Mouse (Mus musculus) heart, adult 18-20 months (tissue): ENCODE measurements around the gene Syne3. TPM values are rescaled to one million over a fixed set of nuclear protein-coding genes. Genes with fewer than 3 reads are reported as not detected.

ENCODE experiments used
- DNase-seq, 2 experiments: peaks; one replicate each; pipeline ENCODE4 v3.0.0; 2021 to 2022; ENCODE audit warnings: mixed read lengths in 1 of 2
- total RNA-seq, 2 experiments: library from RNA; stranded (reverse); gene quantifications; 2 replicates each; pipeline ENCODE4 v1.2.3; 2021

The Syne3 gene
- total RNA-seq, 2 experiments from 2014 or later, result 7.9 to 8.3 TPM

DNA sequence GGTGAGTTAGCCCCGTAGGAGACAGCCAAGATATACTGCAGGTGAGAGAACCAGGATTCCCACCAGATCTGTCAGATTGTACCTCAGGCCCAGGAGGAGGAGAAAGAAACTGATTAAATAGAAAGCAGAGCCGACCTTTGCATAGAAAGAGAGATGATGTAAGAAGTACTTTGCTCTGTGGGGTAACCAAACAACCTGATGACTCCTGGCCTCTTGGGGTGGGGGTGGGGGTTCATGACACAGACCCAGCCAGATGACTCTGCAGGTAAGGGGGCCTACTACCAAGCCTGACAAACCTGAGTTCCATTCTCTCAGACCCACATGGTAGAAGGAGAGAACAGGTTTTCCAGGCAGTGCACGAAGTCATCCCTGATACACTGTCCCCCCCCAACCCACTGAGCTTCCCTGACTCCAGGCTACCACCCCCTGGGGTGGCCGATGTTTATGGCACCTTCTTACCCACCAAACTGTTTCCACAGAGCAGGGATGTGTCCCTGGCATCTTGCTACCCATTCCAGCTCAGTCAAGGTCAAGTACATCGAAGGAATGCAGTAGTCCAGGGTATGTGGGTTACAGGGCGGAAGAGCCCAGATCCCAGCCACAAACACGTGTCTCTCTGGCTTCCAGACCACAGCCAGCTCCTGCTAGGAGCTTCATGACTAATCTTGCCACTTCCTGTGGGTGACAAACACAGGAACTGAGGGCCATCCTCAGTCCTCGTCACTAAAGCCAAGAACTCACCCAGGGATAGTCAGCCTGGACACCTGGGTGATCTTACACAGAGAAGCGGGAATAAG lies 8.9 kb downstream of the Syne3 start:
- peak in 1 of 2 experiments; percentile 61 for DNase-seq

DNA sequence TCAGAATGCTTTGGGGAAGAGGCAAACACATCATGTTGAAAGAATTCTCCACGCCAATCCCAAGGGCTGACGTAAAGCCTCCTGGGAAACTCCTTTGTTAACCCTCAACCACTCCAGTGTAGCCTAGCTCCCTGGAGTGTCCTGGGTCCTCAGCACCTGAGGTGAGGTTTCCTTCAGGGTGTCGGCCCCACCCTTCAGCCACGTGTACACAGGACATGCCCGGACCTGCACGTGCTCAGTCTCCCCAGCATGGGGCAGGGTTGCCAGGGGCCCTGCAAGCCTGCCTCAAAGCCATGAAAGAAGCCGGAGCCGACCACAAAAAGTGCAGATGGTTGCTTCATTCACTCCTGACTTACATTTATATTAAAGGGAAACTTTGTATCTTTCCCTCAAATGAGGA lies 10.4 kb downstream of the Syne3 start:
- no peak for DNase-seq

DNA sequence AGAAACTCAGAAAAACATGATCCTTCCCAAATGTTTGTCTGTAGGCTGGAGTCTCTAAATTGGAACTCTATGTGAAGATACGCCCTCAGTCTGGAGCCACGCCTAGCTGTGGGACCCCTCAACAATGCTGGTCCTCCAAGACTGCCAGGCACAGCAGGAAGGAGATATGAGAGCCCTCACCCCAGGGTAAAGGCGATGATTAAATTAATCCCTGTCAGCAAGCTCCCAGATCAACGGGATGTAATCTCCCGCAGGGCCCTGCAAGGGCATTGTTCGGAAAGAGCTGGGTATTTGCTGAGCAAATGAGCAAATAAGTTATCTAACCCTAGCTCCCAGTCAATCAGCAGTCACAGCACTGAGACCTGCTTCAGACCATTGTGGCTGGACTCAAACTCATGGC lies 11.1 kb downstream of the Syne3 start:
- no peak for DNase-seq

DNA sequence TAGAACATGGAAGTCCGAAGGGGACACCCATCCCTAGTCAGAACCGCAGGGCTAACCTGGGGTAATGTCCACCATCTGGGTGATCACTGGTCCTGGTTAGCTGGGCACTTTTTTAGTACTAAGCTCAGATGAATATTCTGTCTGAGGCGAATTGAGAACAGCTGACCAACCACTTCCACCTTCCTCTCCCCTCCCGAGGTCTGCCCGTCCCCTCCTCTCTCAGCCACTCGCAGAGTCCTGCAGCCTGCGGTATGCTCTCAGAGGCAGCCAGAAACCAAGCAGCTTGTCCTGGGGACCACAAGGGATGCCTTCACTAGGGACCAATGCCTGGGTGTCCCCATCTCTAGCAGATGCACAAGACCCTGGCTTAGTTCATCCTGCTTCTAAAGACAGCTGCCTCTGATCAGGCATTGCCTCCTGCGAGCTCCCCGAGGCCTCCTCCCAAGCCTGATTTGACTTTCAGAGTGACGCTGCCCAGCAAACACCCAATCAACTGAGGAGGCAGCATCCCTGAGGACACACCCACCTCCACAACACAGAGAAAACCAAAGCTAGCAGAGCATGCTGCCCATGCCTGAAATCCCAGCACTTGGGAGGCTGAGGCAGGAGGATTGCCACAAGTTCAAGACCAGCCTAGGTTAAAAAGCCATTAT lies 11.8 kb downstream of the Syne3 start:
- no peak for DNase-seq

DNA sequence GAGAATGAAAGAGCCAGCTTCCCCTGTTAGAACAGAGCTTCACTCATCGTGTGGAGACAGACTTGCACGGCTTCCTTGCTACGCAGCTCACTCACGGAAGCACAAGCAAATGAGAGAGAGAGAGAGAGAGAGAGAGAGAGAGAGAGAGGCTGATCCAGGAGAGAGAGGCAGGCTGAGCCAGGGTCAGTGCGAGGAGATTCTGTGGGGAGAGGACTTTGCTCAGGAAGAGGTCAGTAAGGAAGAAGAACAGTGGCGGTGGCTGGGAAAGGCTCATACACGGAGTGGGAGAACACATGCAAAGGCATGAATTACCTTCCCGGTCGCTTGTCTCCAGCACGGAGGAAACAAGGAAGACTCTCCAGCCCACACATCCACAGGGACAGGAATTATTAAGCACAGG lies 12.4 kb downstream of the Syne3 start:
- DNase-seq, result no peak

DNA sequence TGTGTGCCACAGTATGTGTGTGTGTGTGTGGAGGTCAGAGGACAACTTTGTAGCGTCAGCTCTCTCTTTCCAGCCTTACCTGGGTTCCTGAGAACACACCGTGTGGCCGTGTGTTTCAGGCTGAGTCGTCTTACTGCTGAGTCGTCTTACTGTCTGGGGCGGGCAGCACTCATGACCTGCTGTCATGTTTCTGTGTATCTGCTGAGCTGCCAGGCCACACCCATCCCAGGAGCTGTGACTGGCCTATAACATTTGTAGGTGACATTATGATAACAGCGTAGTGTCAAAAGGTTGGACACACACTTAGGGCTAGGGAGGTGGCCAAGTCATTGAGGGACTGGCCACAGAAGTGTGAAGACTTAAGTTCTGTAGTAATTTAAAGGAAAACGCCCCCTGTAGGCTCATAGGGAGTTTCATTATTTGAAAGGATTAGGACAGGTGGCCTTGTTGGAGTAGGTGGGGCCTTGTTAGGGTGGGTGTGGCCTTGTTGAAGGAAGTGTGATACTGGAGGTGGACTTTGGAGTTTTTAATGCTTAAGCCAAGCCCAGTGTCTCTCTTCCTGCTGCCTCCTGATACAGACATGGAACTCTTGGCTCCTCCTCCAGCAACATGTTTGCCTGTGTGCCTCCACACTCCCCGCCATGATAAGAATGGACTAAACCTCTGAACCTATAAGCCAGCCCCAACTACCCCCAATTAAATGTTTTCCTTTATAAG lies 13.4 kb downstream of the Syne3 start:
- DNase-seq, result no peak

DNA sequence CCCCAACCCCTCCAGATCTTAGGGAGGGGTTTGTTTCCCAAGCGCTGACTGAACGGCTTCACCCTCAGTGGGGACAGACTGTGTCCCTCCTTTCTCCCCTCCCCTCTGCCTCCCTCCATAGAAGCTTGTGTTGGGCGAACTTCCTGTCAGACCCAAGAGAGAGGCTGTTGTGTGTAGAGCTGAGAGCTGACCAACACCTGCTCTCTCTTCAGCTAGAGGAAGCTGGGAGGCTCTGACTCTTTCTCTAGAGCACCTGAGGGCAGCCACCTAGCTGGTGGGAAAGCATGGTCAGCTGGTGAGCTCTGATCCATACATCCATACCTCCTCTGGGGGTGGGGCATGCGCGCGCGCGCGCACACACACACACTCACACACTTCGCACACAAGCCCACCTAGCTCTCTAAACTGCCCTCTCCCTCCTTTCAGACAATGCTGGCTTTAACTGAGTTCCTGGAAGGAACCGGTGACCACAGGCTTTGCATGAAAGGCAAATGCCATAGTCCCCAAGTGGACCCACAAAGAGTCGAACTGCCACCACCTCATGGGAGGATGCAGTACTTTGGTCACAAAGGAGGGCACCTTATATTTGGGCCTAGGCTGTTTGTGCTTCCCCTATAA lies 14.2 kb downstream of the Syne3 start:
- no peak for DNase-seq

DNA sequence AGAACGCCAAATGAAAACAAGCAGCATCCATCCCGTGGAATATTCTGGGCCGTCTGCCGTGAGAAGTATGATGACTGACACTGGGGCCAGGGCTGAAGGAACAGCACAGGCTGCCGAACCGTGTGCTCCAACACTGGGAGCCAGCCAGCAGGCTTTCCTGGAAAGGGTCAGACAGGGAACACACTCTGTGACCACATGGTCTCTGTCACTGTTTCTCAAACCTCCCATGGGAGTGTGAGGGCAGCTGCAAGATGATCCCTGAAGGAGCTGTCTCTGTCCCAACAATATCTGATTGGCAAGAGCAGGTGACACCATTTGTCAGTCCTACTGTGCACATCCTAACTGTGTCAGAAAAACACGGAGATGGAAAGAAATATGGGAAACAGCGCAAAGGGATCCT lies 16.8 kb downstream of the Syne3 start:
- DNase-seq, result peak; percentile 80 to 83

DNA sequence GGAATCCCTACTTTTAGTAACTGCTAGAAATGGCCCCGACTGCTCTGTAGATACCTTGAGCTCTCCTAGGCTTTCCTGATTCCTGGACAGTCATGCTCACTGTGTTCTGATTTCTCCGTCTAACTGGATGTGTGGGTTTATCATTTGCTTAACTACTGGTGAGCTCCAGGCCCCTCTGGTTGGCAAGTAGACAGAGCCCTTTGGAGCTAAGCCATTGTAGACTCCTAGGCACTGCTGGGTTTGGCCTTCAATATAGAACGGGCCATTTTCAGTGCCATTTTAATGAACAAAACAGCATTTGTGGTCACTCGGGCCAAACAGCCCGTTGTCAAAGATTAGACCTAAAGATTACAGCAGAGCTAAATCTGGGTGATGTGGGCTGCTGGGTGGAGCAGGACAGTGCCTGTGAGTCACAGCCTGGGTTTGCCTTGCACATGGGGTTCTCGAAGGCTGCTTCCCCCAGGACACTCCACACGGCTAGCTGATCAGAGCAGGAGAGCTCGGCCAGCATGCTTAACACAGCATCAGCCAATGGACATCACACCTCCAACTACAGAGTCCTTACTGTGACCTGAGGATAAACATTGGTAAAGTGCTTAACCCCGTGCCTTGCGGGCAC lies 17.4 kb downstream of the Syne3 start:
- peak; percentile 43 to 60 for DNase-seq

DNA sequence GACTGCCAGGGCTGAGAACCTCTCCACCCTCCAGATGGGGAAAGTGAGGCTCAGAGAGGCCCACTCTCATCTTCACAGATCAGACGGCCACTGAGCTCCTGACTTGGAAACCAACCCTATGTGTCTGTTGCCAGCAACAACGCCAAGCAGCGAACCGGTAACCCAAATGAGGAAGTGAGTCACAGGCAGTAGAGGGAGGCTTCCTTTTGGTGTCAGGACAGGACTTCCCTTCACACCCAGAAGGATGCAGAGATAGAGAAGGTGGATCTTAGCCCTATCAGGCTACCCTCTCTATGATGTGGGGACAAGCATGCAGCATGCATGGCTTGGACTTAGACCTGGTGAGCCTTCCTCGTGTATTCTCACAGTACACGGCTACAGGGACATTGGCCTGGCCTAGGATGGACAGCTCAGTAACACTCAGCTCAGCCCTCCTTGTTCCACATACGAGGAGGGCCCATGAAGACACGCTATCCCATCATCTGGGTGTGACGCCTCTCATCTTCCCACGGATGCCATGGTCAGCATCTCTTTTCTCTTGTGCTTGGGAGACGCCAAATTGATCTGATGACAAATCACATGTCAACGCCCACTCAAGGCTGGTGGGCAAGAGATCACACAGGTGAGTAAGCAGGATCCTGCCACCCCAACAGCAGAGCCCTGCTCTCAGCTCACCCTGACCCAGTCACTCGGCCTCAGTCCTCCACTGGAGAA lies 18.7 kb downstream of the Syne3 start:
- DNase-seq, result peak in 1 of 2 experiments; percentile 82

DNA sequence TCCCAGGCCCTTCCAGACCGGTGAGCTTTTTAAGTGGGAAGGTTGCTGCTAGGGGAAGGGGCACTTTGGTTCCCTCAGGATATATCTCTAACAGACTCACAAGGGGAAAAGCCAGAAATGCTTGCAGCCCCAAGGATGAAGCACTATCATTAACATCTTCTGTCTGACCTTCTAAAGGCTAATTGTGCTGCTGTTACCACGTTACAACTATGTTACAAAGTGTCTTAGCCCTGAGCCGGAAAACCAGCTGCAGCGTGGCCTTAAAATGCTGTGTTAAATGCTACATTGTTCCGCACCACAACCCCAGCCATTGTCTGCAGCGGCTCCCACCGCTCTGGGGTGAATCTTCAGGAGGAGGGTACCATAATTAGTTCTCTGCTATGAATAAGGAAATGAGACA lies 21.7 kb downstream of the Syne3 start:
- DNase-seq, result no peak

DNA sequence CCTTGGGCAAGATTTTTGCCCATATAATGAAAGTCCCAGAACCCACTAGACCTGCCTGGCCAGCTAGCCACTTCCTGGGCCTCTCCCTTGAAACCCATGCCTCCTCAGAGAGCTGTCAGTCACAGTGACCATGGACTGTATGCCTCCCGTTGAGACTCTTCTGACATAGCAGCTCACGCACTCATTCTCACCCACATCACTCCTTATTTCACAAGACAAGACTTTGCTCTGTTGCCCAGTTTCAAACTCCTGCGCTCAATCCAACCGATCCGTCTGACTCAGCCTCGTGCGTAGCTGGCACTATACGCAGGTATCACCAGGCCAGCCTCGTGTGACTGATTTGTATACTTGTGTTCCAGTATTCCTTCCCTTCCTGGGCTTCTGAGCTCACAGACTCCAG lies 22.8 kb downstream of the Syne3 start:
- no peak for DNase-seq

DNA sequence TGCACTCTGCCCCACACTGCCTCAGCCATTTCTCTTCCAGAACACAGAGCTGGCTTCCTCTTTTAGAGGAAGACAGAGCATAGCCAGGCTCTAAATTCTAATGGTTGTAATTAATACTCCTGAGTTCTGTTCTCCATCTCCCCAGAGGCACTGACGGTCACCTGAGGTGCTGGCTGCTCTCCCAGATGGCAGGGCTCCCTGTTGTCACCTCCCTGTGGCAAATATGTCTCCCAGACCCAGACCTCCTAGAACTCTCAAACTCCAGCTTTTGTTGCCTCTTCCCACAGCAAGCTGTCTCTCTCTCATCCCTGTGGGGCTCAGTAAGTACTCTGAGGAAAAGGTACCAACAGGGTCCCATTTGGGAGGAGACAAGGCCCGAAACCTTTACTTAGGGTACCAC lies 23.6 kb downstream of the Syne3 start:
- peak in 1 of 2 experiments; percentile 59 for DNase-seq

DNA sequence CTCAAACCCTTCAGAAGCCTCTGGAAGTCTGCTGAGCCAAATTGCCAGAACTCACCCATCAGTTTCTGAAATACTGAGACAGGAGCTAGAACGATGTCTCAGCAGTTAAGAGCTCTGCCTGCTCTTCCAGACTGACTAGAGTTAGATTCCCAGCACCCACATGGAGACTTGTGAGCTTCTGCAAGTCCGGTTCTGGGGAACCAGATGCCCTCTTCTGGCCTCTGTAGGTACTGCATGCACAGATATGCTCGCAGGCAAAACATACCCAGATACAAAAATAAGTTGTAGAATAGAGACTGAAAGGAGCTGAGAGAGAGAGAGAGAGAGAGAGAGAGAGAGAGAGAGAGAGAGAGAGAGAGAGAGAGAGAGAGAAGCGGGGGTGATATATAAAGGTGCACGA lies 24.5 kb downstream of the Syne3 start:
- DNase-seq, result no peak

DNA sequence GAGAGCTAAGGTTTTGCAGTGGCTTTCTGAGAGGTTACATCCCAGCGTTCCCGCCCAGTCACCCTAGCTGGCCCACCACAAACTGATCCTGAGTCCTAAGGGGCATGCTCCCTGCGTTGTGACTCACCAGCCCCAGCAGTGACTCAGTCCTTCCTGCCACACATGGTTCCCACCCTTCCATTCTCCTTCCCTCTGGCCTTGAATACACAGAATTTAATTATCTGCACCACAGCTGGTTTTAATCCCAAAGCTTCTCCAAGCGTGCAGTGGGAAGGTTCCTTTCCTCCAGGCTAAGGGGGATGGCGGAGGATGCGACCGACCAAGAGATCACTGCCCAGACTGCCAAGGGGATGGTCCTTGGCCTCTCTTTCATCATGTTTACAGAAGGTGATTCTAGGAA lies 26.1 kb downstream of the Syne3 start:
- DNase-seq, result peak in 1 of 2 experiments; percentile 73

DNA sequence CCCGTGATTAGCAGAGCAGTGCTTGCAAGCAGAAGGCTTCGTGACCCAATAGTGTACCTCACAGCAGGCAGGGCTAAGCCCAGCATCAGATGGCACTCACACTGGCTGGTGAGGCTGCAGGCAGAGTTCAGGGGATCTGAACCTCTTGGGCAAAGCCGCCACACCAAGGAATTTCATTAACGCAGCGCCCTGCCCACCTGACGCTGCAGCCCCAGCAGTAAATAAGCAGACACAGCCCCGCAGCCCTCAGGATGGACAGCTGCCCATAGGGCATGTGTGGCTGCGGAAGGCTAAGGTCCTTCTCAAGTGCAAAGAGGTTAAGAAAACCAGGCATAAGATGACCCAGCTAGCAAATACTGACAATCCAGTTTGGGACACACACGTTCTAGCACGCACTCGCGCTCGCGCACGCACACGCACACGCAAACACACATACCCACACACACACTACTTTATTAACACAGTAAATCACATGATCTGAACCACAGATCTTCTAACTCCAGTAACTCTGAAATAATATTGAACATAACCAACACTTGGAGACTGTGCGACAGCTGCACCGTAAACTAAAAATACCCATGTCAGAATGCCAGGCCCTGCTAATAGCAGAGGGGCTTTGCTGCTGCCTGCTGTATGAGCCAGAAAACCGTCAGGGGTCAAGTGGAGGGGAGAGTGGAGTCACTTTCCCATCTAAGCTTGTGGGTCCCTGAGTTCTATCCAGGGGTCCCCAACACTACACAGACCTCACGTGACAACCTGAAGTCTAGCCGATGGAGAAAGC lies 30.5 kb downstream of the Syne3 start:
- no peak for DNase-seq

DNA sequence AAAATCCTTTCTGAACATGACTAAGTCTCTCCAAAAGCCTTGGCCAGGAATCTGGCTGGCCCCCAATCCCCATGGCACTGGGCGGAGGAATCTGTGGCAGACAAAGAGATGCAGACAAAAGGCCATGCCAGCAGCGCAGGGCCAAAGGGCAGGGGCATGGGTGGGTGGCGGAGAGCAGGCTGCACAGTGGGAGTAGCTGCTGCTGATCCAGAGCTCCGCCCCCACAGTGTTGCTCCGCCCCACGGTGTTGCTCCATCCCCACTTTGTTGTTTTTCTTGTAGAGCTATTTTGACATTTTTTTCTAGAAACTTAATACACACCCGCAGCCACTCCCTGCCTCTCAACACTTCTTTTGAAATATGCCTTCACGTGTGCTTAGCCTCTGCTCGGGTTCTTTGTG lies 31.2 kb downstream of the Syne3 start:
- DNase-seq, result peak; percentile 78 to 84

DNA sequence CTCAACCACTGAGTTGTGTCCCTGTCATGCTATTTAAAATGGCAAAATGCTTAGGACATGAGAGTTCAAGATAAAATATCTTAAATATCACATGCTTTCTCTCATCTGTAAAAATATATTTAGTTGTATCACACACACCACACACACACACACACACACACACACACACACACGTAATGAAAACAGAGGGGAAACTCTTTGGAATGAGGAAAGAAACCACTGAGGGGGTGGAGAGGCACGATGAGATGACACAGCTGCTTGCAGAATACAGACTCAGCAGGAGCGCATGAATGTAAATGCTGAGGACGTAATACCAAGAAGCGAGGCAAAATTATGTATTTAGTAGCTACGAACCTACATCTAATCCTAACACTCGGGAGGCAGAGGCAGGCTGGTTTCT lies 32.7 kb downstream of the Syne3 start:
- DNase-seq, result no peak

DNA sequence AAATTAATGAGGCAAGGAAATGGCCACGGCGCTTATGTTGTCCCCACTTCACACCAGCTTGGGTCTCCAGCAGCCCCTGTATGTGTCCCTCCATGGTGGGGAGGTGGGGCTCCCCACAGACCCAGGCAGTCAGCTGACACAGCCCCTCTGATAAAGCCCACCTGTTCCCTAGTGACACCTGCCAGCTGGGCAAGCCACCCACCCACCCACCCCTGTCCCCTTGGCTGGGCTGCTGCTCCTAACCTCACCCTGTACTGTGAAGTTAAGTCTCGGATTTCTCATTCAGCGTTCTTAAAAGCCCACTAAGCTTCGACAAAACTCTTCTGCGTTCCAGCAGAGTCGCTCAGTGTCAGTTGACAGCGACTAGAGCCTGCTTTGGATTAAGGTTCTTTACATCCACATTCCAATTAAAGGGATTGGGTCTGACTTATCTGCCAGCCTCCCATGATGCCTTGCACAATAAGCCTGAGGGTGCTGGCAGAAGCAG lies 33.2 kb downstream of the Syne3 start:
- no peak for DNase-seq

DNA sequence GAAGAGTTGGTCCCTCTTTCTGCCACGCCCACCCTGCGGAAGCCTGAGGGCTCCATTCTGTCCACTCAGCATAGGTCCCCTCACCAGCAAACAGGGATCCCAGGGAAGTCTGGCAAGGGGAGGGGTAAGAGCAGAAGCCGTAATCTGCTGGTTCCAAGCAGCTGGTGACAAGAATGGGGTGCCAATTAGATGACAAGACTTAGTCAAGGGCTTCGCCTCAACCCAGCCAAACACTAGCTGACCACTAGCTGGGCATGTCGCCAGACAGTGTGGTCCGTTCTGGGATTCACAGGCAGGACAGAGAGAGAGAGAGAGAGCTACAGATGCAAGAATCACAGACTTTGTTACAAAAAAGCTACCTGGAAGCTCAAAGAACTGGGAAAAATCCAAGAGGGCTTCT lies 36.7 kb downstream of the Syne3 start:
- no peak for DNase-seq

DNA sequence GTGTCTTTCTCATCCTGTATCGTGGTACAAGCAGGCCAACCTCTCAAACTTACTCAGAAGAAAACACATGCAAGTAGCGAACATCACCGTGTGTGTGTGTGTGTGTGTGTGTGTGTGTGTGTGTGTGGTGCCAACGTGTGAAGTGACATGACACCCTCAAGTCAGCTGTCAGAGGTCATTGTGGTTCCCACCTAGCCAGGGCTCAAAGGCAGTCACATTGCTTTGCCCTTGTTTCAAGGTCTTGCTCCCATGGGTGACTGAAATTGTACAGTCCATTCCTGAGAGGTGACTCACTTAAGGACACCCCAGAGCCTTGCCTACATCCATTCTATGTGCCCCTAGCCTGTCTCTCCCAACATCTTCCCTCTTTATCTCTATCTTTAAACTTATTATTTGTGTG lies 40.0 kb downstream of the Syne3 start:
- no peak for DNase-seq
